Mouse (Mus musculus): ENCODE results near the gene Hsdl1. TPM values are rescaled to one million over a fixed set of nuclear protein-coding genes. Genes with fewer than 3 reads are reported as not detected.

The Hsdl1 gene
- polyA plus RNA-seq, 1 experiment, result 20.6 TPM

DNA sequence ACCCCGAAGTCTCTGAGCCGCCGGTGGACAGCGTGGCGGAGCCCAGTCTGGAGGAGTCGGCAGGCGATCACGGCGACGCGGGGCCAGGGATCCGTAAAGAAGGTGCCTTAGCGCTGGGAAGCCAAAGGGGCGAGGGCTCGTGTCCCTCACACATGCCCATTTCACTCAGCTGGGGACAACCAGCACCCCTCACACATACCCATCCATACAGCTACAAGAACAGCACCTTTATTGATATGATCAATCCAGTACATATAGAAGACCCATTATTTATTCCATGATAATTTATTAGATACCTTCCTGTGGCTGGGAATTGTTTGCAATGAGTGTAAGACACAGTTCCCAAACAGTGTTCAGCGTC is 363 bp upstream of the Hsdl1 start:
- Histone ChIP-seq H3K36me3 (ENCODE audit: control insufficient read depth, insufficient read depth, low read length, poor library complexity, severe bottlenecking) (no peaks in the 10 kb centered on the region), H3K9ac (ENCODE audit: low read depth, poor library complexity, severe bottlenecking) (peak overlapping the region; percentile 72), H3K27ac (ENCODE audit: insufficient read depth, low read length) (no peak overlapping the region), H3K27me3 (ENCODE audit: control insufficient read depth, insufficient read depth, low read length, poor library complexity, severe bottlenecking) (no peaks in the 10 kb centered on the region), H3K4me3 (ENCODE audit: low read depth, low read length) (peak overlapping the region; percentile 62), H3K4me1 (ENCODE audit: control insufficient read depth, insufficient read depth, low read length) (no peaks in the 10 kb centered on the region), H3K9me3 (replicated peaks; ENCODE audit: control insufficient read depth, insufficient read depth, low read length, poor library complexity, severe bottlenecking) (no peaks in the 10 kb centered on the region)
- TF ChIP-seq CTCF (IDR thresholded peaks at IDR 0.05; ENCODE audit: low read depth, low read length) (no peak), POLR2A (IDR thresholded peaks at IDR 0.05; ENCODE audit: insufficient read depth, low read length) (no peak), EP300 (IDR thresholded peaks at IDR 0.05; ENCODE audit: insufficient read depth, low read depth, low read length) (no peak)

DNA sequence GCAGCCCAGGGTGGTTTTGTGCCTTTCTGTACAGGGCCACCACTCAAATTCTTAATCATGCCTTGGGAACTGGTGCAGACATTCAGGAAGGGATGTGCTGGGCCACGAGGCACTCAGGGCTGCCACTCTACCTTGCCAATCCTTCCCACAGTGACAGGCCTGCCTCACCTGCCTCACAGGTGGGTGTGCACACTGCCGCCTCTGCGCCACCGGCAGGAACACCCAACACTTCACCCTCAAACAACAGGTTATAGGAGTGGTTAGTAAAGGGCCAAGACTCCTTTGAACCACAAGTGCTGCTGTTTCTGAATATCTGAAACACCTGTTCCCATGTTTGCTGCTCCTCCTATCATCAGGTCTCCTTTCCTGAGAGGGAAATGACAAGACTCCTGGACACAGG is 2.6 kb downstream of the Hsdl1 start:
- TF ChIP-seq POLR2A (IDR thresholded peaks at IDR 0.05; ENCODE audit: insufficient read depth, low read length) (no peak), EP300 (IDR thresholded peaks at IDR 0.05; ENCODE audit: insufficient read depth, low read depth, low read length) (no peak), CTCF (IDR thresholded peaks at IDR 0.05; ENCODE audit: low read depth, low read length) (no peak)
- Histone ChIP-seq H3K9ac (ENCODE audit: low read depth, poor library complexity, severe bottlenecking) (no peak overlapping the region), H3K9me3 (replicated peaks; ENCODE audit: control insufficient read depth, insufficient read depth, low read length, poor library complexity, severe bottlenecking) (no peaks in the 10 kb centered on the region), H3K4me1 (ENCODE audit: control insufficient read depth, insufficient read depth, low read length) (no peaks in the 10 kb centered on the region), H3K36me3 (ENCODE audit: control insufficient read depth, insufficient read depth, low read length, poor library complexity, severe bottlenecking) (no peaks in the 10 kb centered on the region), H3K27me3 (ENCODE audit: control insufficient read depth, insufficient read depth, low read length, poor library complexity, severe bottlenecking) (no peaks in the 10 kb centered on the region), H3K27ac (ENCODE audit: insufficient read depth, low read length) (no peak overlapping the region), H3K4me3 (ENCODE audit: low read depth, low read length) (no peak overlapping the region)

DNA sequence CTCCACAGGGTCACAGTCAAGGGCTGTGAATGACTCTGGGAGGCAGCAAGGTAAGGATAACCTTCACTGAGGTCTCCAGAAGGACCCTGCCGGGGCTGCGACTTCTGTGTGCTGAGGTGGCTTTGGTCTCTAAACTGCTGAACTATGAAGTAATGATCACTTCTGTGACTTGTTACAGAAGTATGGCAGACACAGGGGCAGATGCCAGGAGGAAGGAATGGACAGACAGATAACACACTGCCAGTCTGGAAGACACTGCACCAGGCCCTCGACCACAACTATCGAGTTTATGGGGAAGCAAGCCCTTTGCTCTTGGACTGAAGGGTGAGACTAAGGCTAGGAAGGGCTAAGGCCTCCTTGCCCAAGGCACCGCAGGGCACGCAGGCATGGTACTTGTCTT is 3.8 kb downstream of the Hsdl1 start:
- Histone ChIP-seq H3K27ac (ENCODE audit: insufficient read depth, low read length) (no peak overlapping the region), H3K27me3 (ENCODE audit: control insufficient read depth, insufficient read depth, low read length, poor library complexity, severe bottlenecking) (no peaks in the 10 kb centered on the region), H3K4me3 (ENCODE audit: low read depth, low read length) (no peak overlapping the region), H3K4me1 (ENCODE audit: control insufficient read depth, insufficient read depth, low read length) (no peaks in the 10 kb centered on the region), H3K36me3 (ENCODE audit: control insufficient read depth, insufficient read depth, low read length, poor library complexity, severe bottlenecking) (no peaks in the 10 kb centered on the region), H3K9ac (ENCODE audit: low read depth, poor library complexity, severe bottlenecking) (no peak overlapping the region), H3K9me3 (replicated peaks; ENCODE audit: control insufficient read depth, insufficient read depth, low read length, poor library complexity, severe bottlenecking) (no peaks in the 10 kb centered on the region)
- no peak for TF ChIP-seq POLR2A (IDR thresholded peaks at IDR 0.05; ENCODE audit: insufficient read depth, low read length)
- no peak for TF ChIP-seq CTCF (IDR thresholded peaks at IDR 0.05; ENCODE audit: low read depth, low read length)
- no peak for TF ChIP-seq EP300 (IDR thresholded peaks at IDR 0.05; ENCODE audit: insufficient read depth, low read depth, low read length)

DNA sequence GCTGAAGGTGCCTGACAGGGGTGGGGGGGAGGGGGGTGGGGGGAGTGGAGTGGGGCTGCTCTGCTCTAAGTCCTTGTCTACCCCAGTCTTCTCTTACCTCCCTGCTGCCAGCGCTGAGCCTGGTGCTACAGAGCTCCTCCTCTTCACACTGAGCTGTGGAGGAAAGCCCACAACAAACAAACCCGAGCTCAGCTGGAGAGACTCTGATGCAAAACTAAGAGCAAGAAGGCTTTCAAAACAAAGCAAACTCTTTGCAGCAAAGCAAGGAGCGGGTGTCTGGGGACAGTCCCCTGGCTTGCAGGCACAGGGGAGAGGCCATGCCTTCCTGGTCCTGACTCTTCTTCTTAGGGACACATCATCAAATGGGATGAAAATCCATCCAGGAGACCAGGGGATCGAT is 5.1 kb downstream of the Hsdl1 start:
- H3K27ac ChIP-seq (ENCODE audit: insufficient read depth, low read length), result no peak overlapping the region
- H3K9me3 ChIP-seq (replicated peaks; ENCODE audit: control insufficient read depth, insufficient read depth, low read length, poor library complexity, severe bottlenecking), result no peaks in the 10 kb centered on the region
- no peaks in the 10 kb centered on the region for H3K36me3 ChIP-seq (ENCODE audit: control insufficient read depth, insufficient read depth, low read length, poor library complexity, severe bottlenecking)
- H3K4me1 ChIP-seq (ENCODE audit: control insufficient read depth, insufficient read depth, low read length), result no peaks in the 10 kb centered on the region
- no peaks in the 10 kb centered on the region for H3K27me3 ChIP-seq (ENCODE audit: control insufficient read depth, insufficient read depth, low read length, poor library complexity, severe bottlenecking)
- TF ChIP-seq CTCF (IDR thresholded peaks at IDR 0.05; ENCODE audit: low read depth, low read length) (no peak), POLR2A (IDR thresholded peaks at IDR 0.05; ENCODE audit: insufficient read depth, low read length) (no peak), EP300 (IDR thresholded peaks at IDR 0.05; ENCODE audit: insufficient read depth, low read depth, low read length) (no peak)
- H3K9ac ChIP-seq (ENCODE audit: low read depth, poor library complexity, severe bottlenecking), result no peak overlapping the region
- H3K4me3 ChIP-seq (ENCODE audit: low read depth, low read length), result no peak overlapping the region

DNA sequence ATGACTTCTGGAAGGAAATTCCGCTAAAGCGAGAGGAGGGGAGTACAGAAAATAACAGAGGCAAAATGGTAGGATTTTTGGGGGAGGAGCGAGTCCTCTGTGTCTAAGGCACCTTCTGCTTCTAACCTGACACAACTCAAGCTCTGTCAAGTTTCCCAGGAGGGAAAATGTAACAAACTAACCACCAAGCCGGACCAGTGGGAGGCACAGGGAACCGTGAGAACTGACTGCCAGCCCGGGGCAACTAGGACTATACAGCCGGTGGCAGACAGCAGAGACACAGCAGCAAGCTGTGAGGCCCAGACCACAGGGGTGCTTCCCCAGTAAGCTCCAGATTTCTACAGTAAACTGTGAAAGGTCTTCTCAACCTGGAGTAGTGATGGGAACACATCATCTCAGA is 6.0 kb downstream of the Hsdl1 start:
- Histone ChIP-seq H3K27me3 (ENCODE audit: control insufficient read depth, insufficient read depth, low read length, poor library complexity, severe bottlenecking) (no peaks in the 10 kb centered on the region), H3K9me3 (replicated peaks; ENCODE audit: control insufficient read depth, insufficient read depth, low read length, poor library complexity, severe bottlenecking) (no peaks in the 10 kb centered on the region), H3K27ac (ENCODE audit: insufficient read depth, low read length) (no peak overlapping the region), H3K4me1 (ENCODE audit: control insufficient read depth, insufficient read depth, low read length) (no peaks in the 10 kb centered on the region), H3K4me3 (ENCODE audit: low read depth, low read length) (no peak overlapping the region), H3K9ac (ENCODE audit: low read depth, poor library complexity, severe bottlenecking) (no peak overlapping the region), H3K36me3 (ENCODE audit: control insufficient read depth, insufficient read depth, low read length, poor library complexity, severe bottlenecking) (no peaks in the 10 kb centered on the region)
- TF ChIP-seq POLR2A (IDR thresholded peaks at IDR 0.05; ENCODE audit: insufficient read depth, low read length) (no peak), EP300 (IDR thresholded peaks at IDR 0.05; ENCODE audit: insufficient read depth, low read depth, low read length) (no peak), CTCF (IDR thresholded peaks at IDR 0.05; ENCODE audit: low read depth, low read length) (no peak)

DNA sequence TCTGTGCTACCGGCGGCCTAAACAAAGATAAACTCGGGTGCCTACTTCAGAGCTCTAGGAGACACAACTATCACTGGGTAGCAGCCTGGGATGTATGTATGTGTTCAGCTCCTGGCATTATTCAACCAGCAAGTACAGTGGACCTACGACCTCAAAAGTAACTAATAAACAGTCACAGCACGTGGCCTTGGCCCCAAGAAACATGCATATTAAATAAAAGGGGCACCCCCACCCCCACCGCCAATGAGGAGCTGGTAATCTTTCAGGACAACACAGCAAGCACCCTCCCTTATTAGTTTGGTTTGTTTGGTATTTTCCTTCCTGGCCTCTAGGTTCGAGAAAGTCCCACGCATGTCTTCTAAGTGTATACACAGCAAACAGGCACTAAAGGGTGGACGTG is 6.7 kb downstream of the Hsdl1 start:
- Histone ChIP-seq H3K27ac (ENCODE audit: insufficient read depth, low read length) (no peak overlapping the region), H3K27me3 (ENCODE audit: control insufficient read depth, insufficient read depth, low read length, poor library complexity, severe bottlenecking) (no peaks in the 10 kb centered on the region), H3K9me3 (replicated peaks; ENCODE audit: control insufficient read depth, insufficient read depth, low read length, poor library complexity, severe bottlenecking) (no peaks in the 10 kb centered on the region), H3K4me3 (ENCODE audit: low read depth, low read length) (no peak overlapping the region), H3K36me3 (ENCODE audit: control insufficient read depth, insufficient read depth, low read length, poor library complexity, severe bottlenecking) (peaks cover 4% of the 10 kb centered on the region; the same call in 1 of the 2 replicates), H3K9ac (ENCODE audit: low read depth, poor library complexity, severe bottlenecking) (no peak overlapping the region), H3K4me1 (ENCODE audit: control insufficient read depth, insufficient read depth, low read length) (no peaks in the 10 kb centered on the region)
- TF ChIP-seq CTCF (IDR thresholded peaks at IDR 0.05; ENCODE audit: low read depth, low read length) (no peak), POLR2A (IDR thresholded peaks at IDR 0.05; ENCODE audit: insufficient read depth, low read length) (no peak), EP300 (IDR thresholded peaks at IDR 0.05; ENCODE audit: insufficient read depth, low read depth, low read length) (no peak)

Data from ES-Bruce4 (cell line).